Mouse (Mus musculus) stomach, postnatal 0 days (tissue): Measurements from ENCODE around the gene Aldh5a1.

Experiments
- CTCF ChIP-seq: IDR thresholded peaks from 2 replicates; pipeline ENCODE4 v1.5.1; 2016; ENCODE audit warnings: antibody characterized with exemption, low read depth, mild to moderate bottlenecking, moderate library complexity
- EP300 ChIP-seq: optimal IDR thresholded peaks from 2 replicates; pipeline ENCODE3; 2016; ENCODE audit warnings: antibody characterized with exemption

DNA sequence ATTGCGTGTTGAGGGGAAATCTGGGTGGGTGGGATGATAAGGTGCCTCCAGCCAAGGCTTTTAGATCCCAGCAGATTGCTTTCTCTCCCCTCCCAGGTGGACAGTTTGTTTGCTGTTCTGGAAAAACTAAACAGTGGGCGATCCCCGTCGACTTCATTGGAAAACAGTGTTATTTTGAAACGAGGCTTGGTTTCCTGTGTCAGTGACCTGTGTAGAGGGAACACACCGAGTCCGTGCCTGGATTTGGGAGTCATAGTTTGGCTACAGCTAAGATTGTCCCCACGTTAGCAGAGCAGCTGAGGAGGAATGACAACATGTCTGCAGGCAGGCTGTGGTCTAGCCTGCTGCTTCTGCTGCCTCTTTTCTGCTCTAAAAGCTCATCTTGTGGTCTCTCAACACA is 5.8 kb upstream of the Aldh5a1 start:
- no peak for TF ChIP-seq CTCF
- no peak for TF ChIP-seq EP300
